ENCODE assay signal across 20 mouse cellular contexts in genomic region chr13:35482340-35482739, GRCm38 (mm10).
"Had no signal": no experiment of that assay in that cellular context is flagged by ENCODE, and none has a peak within 500 bp of the region (broad histone marks: within the 10 kb centered on the region; RNA-seq: fewer than 3 reads in every experiment).

No protein-coding gene starts in this region.

- DNase-seq: lung, adult 18-20 months; lung, embryonic 14.5 days; lung, postnatal 10 days; lung, postnatal 4 days; midbrain, embryonic 14.5 days; retina, postnatal 1 day; right cerebral cortex, adult 18-20 months; right cerebral cortex, postnatal 25 days; right cerebral cortex, postnatal 4 days; spleen, adult 18-20 months; thymus, adult 18-20 months; thymus, postnatal 14 days; thymus, postnatal 36 days had no signal

- H3K9me3 ChIP-seq: midbrain, embryonic 10.5 days; midbrain, embryonic 12.5 days; neural tube, embryonic 13.5 days; neural tube, embryonic 15.5 days had no signal

- H3K4me1 ChIP-seq: midbrain, embryonic 10.5 days; midbrain, embryonic 12.5 days; neural tube, embryonic 15.5 days had no signal

- ATAC-seq: midbrain, embryonic 16.5 days had no signal

- H3K4me3 ChIP-seq: midbrain, embryonic 10.5 days; midbrain, embryonic 12.5 days; myocyte; neural tube, embryonic 13.5 days; neural tube, embryonic 15.5 days had no signal

- H3K27ac ChIP-seq: liver, embryonic 14.5 days; midbrain, embryonic 10.5 days; midbrain, embryonic 12.5 days; neural tube, embryonic 13.5 days; neural tube, embryonic 15.5 days had no signal

- H3K9ac ChIP-seq: liver, embryonic 14.5 days; lung, embryonic 14.5 days; midbrain, embryonic 12.5 days; neural tube, embryonic 13.5 days; neural tube, embryonic 15.5 days had no signal

- H3K4me2 ChIP-seq: lung, embryonic 14.5 days; midbrain, embryonic 12.5 days; neural tube, embryonic 13.5 days; neural tube, embryonic 15.5 days had no signal

- H3K27me3 ChIP-seq: midbrain, embryonic 12.5 days; neural tube, embryonic 13.5 days; neural tube, embryonic 15.5 days had no signal

- H3K36me3 ChIP-seq: midbrain, embryonic 10.5 days; midbrain, embryonic 12.5 days; neural tube, embryonic 13.5 days; neural tube, embryonic 15.5 days had no signal
